Mouse (Mus musculus): ENCODE measurements at regions not wholly inside any gene's neighbourhood (a gene's known extent, or its start where the extent isn't known, plus 50 kb on each side); places are given as distances from the start of the nearest gene placed in this dataset.

- TF ChIP-seq POLR2A (IDR thresholded peaks at IDR 0.05; ENCODE audit: low read depth, low read length) = no peak
- TF ChIP-seq CTCF (IDR thresholded peaks at IDR 0.05; ENCODE audit: borderline replicate concordance, insufficient read depth, low read length) = no peak
These were observed 174.9 kb upstream of the Ercc4 start for GRCm38 (mm10) chr16:12934586-12934985.
